ENCODE assay signal across 12 mouse cellular contexts in the genomic region with DNA sequence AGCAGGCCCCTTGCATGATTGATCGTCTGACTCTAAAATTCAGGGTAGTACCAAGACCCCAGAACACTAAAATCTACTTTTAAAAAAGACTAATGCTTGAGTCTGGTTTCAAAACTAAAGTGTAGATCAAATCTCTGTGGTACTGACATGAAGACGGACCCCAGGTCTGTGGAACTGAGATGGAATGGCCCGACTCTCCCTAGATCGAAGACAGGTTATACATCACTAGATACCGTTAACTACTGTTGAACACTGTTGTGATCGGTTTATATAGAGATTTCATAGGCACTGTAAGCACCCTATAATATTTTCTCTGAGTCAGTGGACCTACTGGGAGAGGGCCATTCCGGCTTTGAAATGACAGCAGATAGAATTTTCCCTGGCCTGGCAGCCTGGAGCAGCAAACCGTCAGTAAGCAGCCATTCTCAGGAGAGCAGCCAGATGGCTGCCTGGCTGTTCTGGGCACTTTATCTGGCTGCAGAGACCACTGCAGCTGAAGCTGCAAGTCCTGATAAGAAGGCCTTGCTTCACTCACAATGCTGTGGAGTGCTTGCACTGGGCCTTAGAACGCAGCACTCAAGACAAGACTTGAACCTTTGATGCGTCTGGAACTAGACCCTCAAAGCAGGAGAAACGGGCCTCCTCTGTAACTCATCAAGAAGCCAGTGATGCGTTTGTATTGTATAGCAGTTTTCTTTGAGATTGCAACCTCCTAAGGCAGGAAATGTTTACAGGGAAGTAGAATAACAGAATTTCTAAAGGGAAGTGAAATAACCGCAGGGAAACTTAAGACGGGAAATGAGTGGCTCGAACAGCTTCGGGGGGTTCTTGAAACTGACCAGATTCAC. TPM values are rescaled to one million over a fixed set of nuclear protein-coding genes. Genes with fewer than 3 reads are reported as not detected.
DNase-seq lines count a peak whose midpoint lies in the region; ATAC-seq and TF ChIP-seq lines count a peak whose summit lies in the region.
"Had no signal": no experiment of that assay in that cellular context is flagged by ENCODE, and none has a peak within 500 bp of the region (broad histone marks: within the 10 kb centered on the region; RNA-seq: fewer than 3 reads in every experiment).

No protein-coding gene starts in this region.

- ATAC-seq in heart, postnatal 0 days (ENCODE audit: insufficient read depth, low read depth) = no peak
- no peak for ATAC-seq in midbrain, embryonic 15.5 days (replicated peaks)
- no peak for ATAC-seq in CD4-positive, CD25-positive, alpha-beta regulatory T cell, adult 4 months
- ATAC-seq: inflammation-experienced regulatory T-cells, adult 6 months had no signal

- H3K27ac ChIP-seq in heart, postnatal 0 days (ENCODE audit: low read depth) = no peak overlapping the region
- no peak overlapping the region for H3K27ac ChIP-seq in MEL (ENCODE audit: control insufficient read depth, low read depth, low read length)
- 0 out of 2 replicates have a peak overlapping the region, but pooled peaks have one; percentile 8 for H3K27ac ChIP-seq in midbrain, embryonic 15.5 days

- no peaks in the 10 kb centered on the region for H3K79me2 ChIP-seq in MEL (ENCODE audit: control insufficient read depth, insufficient read depth, low read length, poor library complexity)

- 51% methylated on average over 16 of the region's 16 CpGs for WGBS in heart, postnatal 0 days
- 79% methylated on average over 16 of the region's 16 CpGs for WGBS in midbrain, embryonic 15.5 days

- TF ChIP-seq CTCF in heart, postnatal 0 days (IDR thresholded peaks at IDR 0.05; ENCODE audit: low read depth) = peak; percentile 8; the same call in 1 of the 2 replicates
- TF ChIP-seq CTCF in MEL (IDR thresholded peaks at IDR 0.05 in 2 of 3, conservative IDR thresholded peaks at IDR 0.05 in 1 of 3; ENCODE audit: control insufficient read depth in 1 of 3, insufficient read depth in 1 of 3, low read depth in 2 of 3, low read length in 3 of 3, poor library complexity in 1 of 3, severe bottlenecking in 1 of 3) = no peak

- no peak overlapping the region for H3K4me3 ChIP-seq in heart, postnatal 0 days (ENCODE audit: low read depth, low read length)
- H3K4me3 ChIP-seq in MEL (ENCODE audit: control insufficient read depth in 1 of 2, insufficient read depth in 1 of 2, low read depth in 2 of 2, low read length in 2 of 2) = 0 out of 4 replicates have a peak overlapping the region, but pooled peaks of 1 of the 2 experiments have one; percentile 24
- peak overlapping the region; percentile 29 for H3K4me3 ChIP-seq in erythroblast, embryonic 14.5 days (replicated peaks)
- no peak overlapping the region for H3K4me3 ChIP-seq in midbrain, embryonic 15.5 days

- H3K27me3 ChIP-seq in heart, postnatal 0 days (ENCODE audit: control insufficient read depth, insufficient read depth, low read length) = no peaks in the 10 kb centered on the region
- no peaks in the 10 kb centered on the region; a peak in 1 of 4 replicates for H3K27me3 ChIP-seq in MEL (ENCODE audit: control insufficient read depth in 1 of 2, insufficient read depth in 2 of 2, low read length in 2 of 2)
- H3K27me3 ChIP-seq in erythroblast, embryonic 14.5 days (ENCODE audit: control insufficient read depth) = no peaks in the 10 kb centered on the region
- H3K27me3 ChIP-seq in midbrain, embryonic 15.5 days (replicated peaks) = no peaks in the 10 kb centered on the region

- TF ChIP-seq POLR2A in MEL (IDR thresholded peaks at IDR 0.05; ENCODE audit: control insufficient read depth in 1 of 2, insufficient read depth in 1 of 2, low read depth in 1 of 2, low read length in 2 of 2, poor library complexity in 1 of 2) = no peak

- no peaks in the 10 kb centered on the region for H3K36me3 ChIP-seq in heart, postnatal 0 days (replicated peaks; ENCODE audit: control insufficient read depth, insufficient read depth, low read length)
- peaks cover 0 to 5% of the 10 kb centered on the region in 2 experiments; a peak in 2 of 4 replicates for H3K36me3 ChIP-seq in MEL (ENCODE audit: control insufficient read depth in 1 of 2, insufficient read depth in 2 of 2, low read length in 2 of 2)
- H3K36me3 ChIP-seq in erythroblast, embryonic 14.5 days (ENCODE audit: control insufficient read depth) = no peaks in the 10 kb centered on the region
- H3K36me3 ChIP-seq in midbrain, embryonic 15.5 days (replicated peaks) = no peaks in the 10 kb centered on the region

- no peak for DNase-seq in heart, postnatal 0 days (ENCODE audit: low spot score)
- DNase-seq in heart, postnatal 10 days = no peak
- peak; percentile 80 for DNase-seq in MEL (ENCODE audit: low read depth, low spot score)
- DNase-seq in layer of hippocampus, adult 11-12 months (ENCODE audit: low spot score) = no peak
- DNase-seq in gastrocnemius, postnatal 36 days = no peak
- DNase-seq: adrenal gland, adult 2 months had no signal

- no peaks in the 10 kb centered on the region for H3K9me3 ChIP-seq in heart, postnatal 0 days (replicated peaks; ENCODE audit: control insufficient read depth, low read length)
- no peaks in the 10 kb centered on the region for H3K9me3 ChIP-seq in MEL (replicated peaks; ENCODE audit: insufficient read depth, low read length)
- H3K9me3 ChIP-seq in erythroblast, embryonic 14.5 days (ENCODE audit: control insufficient read depth, low read length) = no peaks in the 10 kb centered on the region
- no peaks in the 10 kb centered on the region for H3K9me3 ChIP-seq in midbrain, embryonic 15.5 days

- no peak overlapping the region for H3K4me2 ChIP-seq in heart, postnatal 0 days (ENCODE audit: low read depth, low read length)
- no peak overlapping the region for H3K4me2 ChIP-seq in midbrain, embryonic 15.5 days

- H3K4me1 ChIP-seq in heart, postnatal 0 days (ENCODE audit: control insufficient read depth, insufficient read depth) = no peaks in the 10 kb centered on the region
- no peaks in the 10 kb centered on the region; a peak in 2 of 4 replicates for H3K4me1 ChIP-seq in MEL (ENCODE audit: control insufficient read depth in 1 of 2, insufficient read depth in 2 of 2, low read length in 2 of 2)
- peaks cover 17% of the 10 kb centered on the region for H3K4me1 ChIP-seq in erythroblast, embryonic 14.5 days (ENCODE audit: control insufficient read depth)
- H3K4me1 ChIP-seq in midbrain, embryonic 15.5 days = no peaks in the 10 kb centered on the region

- TF ChIP-seq RAD21 in MEL (IDR thresholded peaks at IDR 0.05; ENCODE audit: low read depth, low read length) = no peak

- intact Hi-C loops in heart, postnatal 10 days (cut with DNase I) = no loop called here
- intact Hi-C loops in gastrocnemius, postnatal 36 days (cut with DNase I) = no loop called here

- no peak overlapping the region for H3K9ac ChIP-seq in heart, postnatal 0 days (replicated peaks; ENCODE audit: low read depth, low read length)
- no peak overlapping the region for H3K9ac ChIP-seq in MEL (ENCODE audit: control insufficient read depth, low read depth, low read length, poor library complexity, severe bottlenecking)
- no peak overlapping the region for H3K9ac ChIP-seq in midbrain, embryonic 15.5 days

- no peak for TF ChIP-seq EP300 in heart, postnatal 0 days (IDR thresholded peaks at IDR 0.05; ENCODE audit: low read depth)
- TF ChIP-seq EP300 in MEL (IDR thresholded peaks at IDR 0.05; ENCODE audit: low read depth in 1 of 2, low read length in 2 of 2) = peak; percentile 90 to 93

RNA-seq across cellular contexts. Expression of a gene that starts 6.0 kb away (rescaled TPM):
- total RNA-seq in heart, postnatal 0 days (2014; rRNA removed; ENCODE audit: low replicate concordance) = not detected in 2 replicates
- 0.18 and 0.23 TPM in 2 replicates for polyA plus RNA-seq in heart, postnatal 0 days (2015; fragmentation: Nextera tagmentation; extraction: Ambion mirVana)
- total RNA-seq in heart, postnatal 10 days (2021) = 1 to 10 TPM; 2.7 to 2.9 TPM
- not detected in 2 replicates for total RNA-seq in MEL (2012; rRNA removed)
- polyA plus RNA-seq in MEL (2012; ENCODE audit: insufficient read depth in 1 of 2, insufficient read length in 2 of 2, low read depth in 1 of 2, low replicate concordance in 2 of 2, missing spikeins in 1 of 2) = not detected
- polyA plus RNA-seq in erythroblast, embryonic 14.5 days (2012) = not detected in 2 replicates
- 1.9 and 2.1 TPM in 2 replicates for polyA plus RNA-seq in midbrain, embryonic 15.5 days (2015; fragmentation: Nextera tagmentation; extraction: Ambion mirVana)
- polyA plus RNA-seq in CD4-positive, CD25-positive, alpha-beta regulatory T cell, adult 4 months (2017; shearing (Covaris generic)) = not detected
- total RNA-seq in gastrocnemius, postnatal 36 days (2021) = under 1 TPM; 0.37 to 0.41 TPM
- polyA plus RNA-seq: adrenal gland, adult 2 months; embryonic facial prominence, embryonic 11.5 days; inflammation-experienced regulatory T-cells, adult 6 months; small intestine, adult 2 months had no signal

RNA-seq across cellular contexts. Expression of a gene that starts 23.5 kb away (rescaled TPM):
- total RNA-seq in heart, postnatal 0 days (2014; rRNA removed; ENCODE audit: low replicate concordance) = not detected in 2 replicates
- 0.05 and 0.07 TPM in 2 replicates for polyA plus RNA-seq in heart, postnatal 0 days (2015; fragmentation: Nextera tagmentation; extraction: Ambion mirVana)
- total RNA-seq in heart, postnatal 10 days (2021) = under 1 TPM in 1 of 2 experiments, not detected in 1; 0.07 TPM
- not detected in 2 replicates for total RNA-seq in MEL (2012; rRNA removed)
- under 1 TPM in 1 of 2 experiments, not detected in 1; 0.10 TPM for polyA plus RNA-seq in MEL (2012; ENCODE audit: insufficient read depth in 1 of 2, insufficient read length in 2 of 2, low read depth in 1 of 2, low replicate concordance in 2 of 2, missing spikeins in 1 of 2)
- not detected in 2 replicates for polyA plus RNA-seq in erythroblast, embryonic 14.5 days (2012)
- 0.51 and 0.61 TPM in 2 replicates for polyA plus RNA-seq in midbrain, embryonic 15.5 days (2015; fragmentation: Nextera tagmentation; extraction: Ambion mirVana)
- polyA plus RNA-seq in CD4-positive, CD25-positive, alpha-beta regulatory T cell, adult 4 months (2017; shearing (Covaris generic)) = not detected
- not detected for total RNA-seq in gastrocnemius, postnatal 36 days (2021)
- polyA plus RNA-seq: adrenal gland, adult 2 months; inflammation-experienced regulatory T-cells, adult 6 months; small intestine, adult 2 months had no signal

RNA-seq across cellular contexts. Expression of a gene that starts 26.4 kb away (rescaled TPM):
- not detected in 2 replicates for total RNA-seq in heart, postnatal 0 days (2014; rRNA removed; ENCODE audit: low replicate concordance)
- polyA plus RNA-seq in heart, postnatal 0 days (2015; fragmentation: Nextera tagmentation; extraction: Ambion mirVana) = not detected in 2 replicates
- not detected for total RNA-seq in heart, postnatal 10 days (2021)
- not detected in 2 replicates for total RNA-seq in MEL (2012; rRNA removed)
- under 1 TPM in 1 of 2 experiments, not detected in 1; 0.01 TPM for polyA plus RNA-seq in MEL (2012; ENCODE audit: insufficient read depth in 1 of 2, insufficient read length in 2 of 2, low read depth in 1 of 2, low replicate concordance in 2 of 2, missing spikeins in 1 of 2)
- 0.01 TPM in 1 of 2 replicates, not detected in the other for polyA plus RNA-seq in erythroblast, embryonic 14.5 days (2012)
- not detected in 2 replicates for polyA plus RNA-seq in midbrain, embryonic 15.5 days (2015; fragmentation: Nextera tagmentation; extraction: Ambion mirVana)
- not detected for polyA plus RNA-seq in CD4-positive, CD25-positive, alpha-beta regulatory T cell, adult 4 months (2017; shearing (Covaris generic))
- not detected for total RNA-seq in gastrocnemius, postnatal 36 days (2021)
- total RNA-seq: adrenal gland, adult 2 months had no signal
- polyA plus RNA-seq: adrenal gland, adult 2 months; embryonic facial prominence, embryonic 11.5 days; inflammation-experienced regulatory T-cells, adult 6 months; small intestine, adult 2 months had no signal

RNA-seq across cellular contexts. Expression of a gene that starts 36.4 kb away (rescaled TPM):
- 4.1 and 13.2 TPM in 2 replicates for total RNA-seq in heart, postnatal 0 days (2014; rRNA removed; ENCODE audit: low replicate concordance)
- polyA plus RNA-seq in heart, postnatal 0 days (2015; fragmentation: Nextera tagmentation; extraction: Ambion mirVana) = 5.0 and 5.3 TPM in 2 replicates
- 1 to 10 TPM; 8.0 to 9.5 TPM for total RNA-seq in heart, postnatal 10 days (2021)
- 0.07 and 0.31 TPM in 2 replicates for total RNA-seq in MEL (2012; rRNA removed)
- under 1 TPM in 1 of 2 experiments, not detected in 1; 0.92 TPM for polyA plus RNA-seq in MEL (2012; ENCODE audit: insufficient read depth in 1 of 2, insufficient read length in 2 of 2, low read depth in 1 of 2, low replicate concordance in 2 of 2, missing spikeins in 1 of 2)
- polyA plus RNA-seq in erythroblast, embryonic 14.5 days (2012) = not detected in 2 replicates
- 40.5 and 41.2 TPM in 2 replicates for polyA plus RNA-seq in midbrain, embryonic 15.5 days (2015; fragmentation: Nextera tagmentation; extraction: Ambion mirVana)
- under 1 TPM in 1 of 2 experiments, not detected in 1; 0.05 TPM for polyA plus RNA-seq in CD4-positive, CD25-positive, alpha-beta regulatory T cell, adult 4 months (2017; shearing (Covaris generic))
- under 1 TPM; 0.15 to 0.97 TPM for total RNA-seq in gastrocnemius, postnatal 36 days (2021)
- polyA plus RNA-seq: inflammation-experienced regulatory T-cells, adult 6 months had no signal
